Mouse (Mus musculus) lung, embryonic 16.5 days (tissue): Measurements from ENCODE around the gene Tardbp. TPM values are rescaled to one million over a fixed set of nuclear protein-coding genes. Genes with fewer than 3 reads are reported as not detected.

Experiments
- ATAC-seq: fragments of 200-750 bp; cut with Nextera tagmentation; 2 replicates; pipeline ENCODE4 v1.8.0; 2017; ENCODE audit warnings: low read depth, mild to moderate bottlenecking, moderate library complexity
- H3K27ac ChIP-seq: fragments of 300-500 bp; sonication (generic); 2 replicates; pipeline ENCODE4 v1.5.1; 2014; ENCODE audit warnings: mild to moderate bottlenecking, control low read depth, low read length
- H3K27me3 ChIP-seq: fragments of 300-500 bp; sonication (generic); 2 replicates; pipeline ENCODE4 v1.6.1; 2014; ENCODE audit warnings: low read depth, low read length, mixed read lengths; ENCODE audit not compliant: control insufficient read depth, insufficient read depth
- H3K36me3 ChIP-seq: fragments of 300-500 bp; sonication (generic); 2 replicates; pipeline ENCODE4 v1.6.1; 2014; ENCODE audit warnings: low read length; ENCODE audit not compliant: control insufficient read depth, insufficient read depth
- H3K4me1 ChIP-seq: fragments of 300-500 bp; sonication (generic); replicated peaks from 2 replicates; pipeline ENCODE4 v1.6.1; 2014; ENCODE audit warnings: low read length, mixed read lengths; ENCODE audit not compliant: control insufficient read depth, insufficient read depth
- H3K4me2 ChIP-seq: fragments of 300-500 bp; sonication (generic); 2 replicates; pipeline ENCODE4 v1.6.1; 2014; ENCODE audit warnings: low read depth, low read length, control low read depth
- H3K4me3 ChIP-seq: fragments of 300-500 bp; sonication (generic); 2 replicates; pipeline ENCODE4 v1.5.1; 2014; ENCODE audit warnings: mild to moderate bottlenecking, low read length, control low read depth
- H3K9ac ChIP-seq: fragments of 300-500 bp; sonication (generic); 2 replicates; pipeline ENCODE4 v1.6.1; 2014; ENCODE audit warnings: low read length, control low read depth
- H3K9me3 ChIP-seq: fragments of 300-500 bp; sonication (generic); 2 replicates; pipeline ENCODE4 v1.6.1; 2016; ENCODE audit warnings: low read length; ENCODE audit not compliant: control insufficient read depth
- WGBS: fragments of 180-500 bp; shearing (Covaris S2); extraction: QIAGEN DNeasy Blood & Tissue Kit; methylation state at CpG from one replicate; pipeline ENCODE4 v1.1.7; 2014; 5-methylcytosine and 5-hydroxymethylcytosine counted together
- polyA plus RNA-seq: library from polyadenylated mRNA; unstranded; fragments of >200 nt; fragmentation: Nextera tagmentation; extraction: Ambion mirVana; gene quantifications from 2 replicates; pipeline ENCODE4 v1.2.1, GENCODE M21; 2015

Gene Tardbp
- polyA plus RNA-seq, 1 experiment from 2014 or later = 367 TPM

DNA sequence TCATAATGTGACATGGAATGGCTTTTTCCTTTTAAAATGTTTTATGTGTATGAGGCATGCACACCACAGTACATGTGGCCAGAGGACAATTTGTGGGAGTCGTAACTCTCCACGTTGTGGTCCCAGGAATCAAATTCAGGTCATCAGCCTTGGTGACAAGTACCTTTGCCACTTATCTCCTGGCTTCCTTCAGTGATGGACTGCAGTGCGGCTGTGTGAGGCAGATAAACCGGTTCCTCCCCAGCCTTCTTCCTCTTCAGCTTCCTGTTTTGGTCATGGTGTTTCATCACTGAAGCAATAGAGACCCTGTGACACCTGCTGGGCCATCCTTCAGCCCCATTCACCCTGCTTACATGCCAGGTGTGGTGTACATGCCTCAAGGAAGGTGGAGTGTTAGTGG lies 43.6 kb downstream of the Tardbp start:
- WGBS = 60% methylated on average over 4 of the region's 4 CpGs
- peaks cover 19% of the 10 kb centered on the region for H3K36me3 ChIP-seq

DNA sequence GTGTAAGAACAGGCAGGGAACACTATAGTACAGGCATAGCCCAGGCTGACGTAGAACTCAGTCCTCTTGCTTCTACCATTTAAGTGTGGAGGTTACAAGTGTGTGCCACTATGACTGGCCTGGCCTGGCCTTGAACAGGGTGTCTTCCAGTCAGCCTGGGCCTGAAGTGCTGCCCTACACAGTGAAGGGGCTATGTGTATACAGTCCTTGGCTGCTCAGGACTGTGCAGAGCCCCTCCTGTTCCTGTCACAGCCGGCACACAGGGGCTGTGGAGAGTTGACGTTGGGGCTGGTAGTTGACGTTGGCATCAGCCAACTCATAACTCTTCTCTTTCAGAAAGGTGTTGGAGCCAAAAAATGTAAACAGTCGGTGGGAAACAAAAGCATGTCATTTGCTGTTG lies 45.4 kb downstream of the Tardbp start:
- 79% methylated on average over 5 of the region's 5 CpGs for WGBS
- H3K4me2 ChIP-seq = no peak overlapping the region
- no peaks in the 10 kb centered on the region for H3K27me3 ChIP-seq
- H3K4me1 ChIP-seq = no peaks in the 10 kb centered on the region
- no peak overlapping the region for H3K9ac ChIP-seq
- no peak overlapping the region for H3K4me3 ChIP-seq
- no peaks in the 10 kb centered on the region for H3K9me3 ChIP-seq
- H3K36me3 ChIP-seq = peaks cover 27% of the 10 kb centered on the region
- no peak for ATAC-seq
- H3K27ac ChIP-seq = no peak overlapping the region

More for the DNA sequence above, 43.6 kb downstream of the Tardbp start:
- no peak overlapping the region for H3K4me3 ChIP-seq
- no peak for ATAC-seq
- no peak overlapping the region for H3K4me2 ChIP-seq
- H3K27ac ChIP-seq = no peak overlapping the region
- no peaks in the 10 kb centered on the region for H3K27me3 ChIP-seq
- H3K9ac ChIP-seq = no peak overlapping the region
- H3K9me3 ChIP-seq = no peaks in the 10 kb centered on the region
- no peaks in the 10 kb centered on the region for H3K4me1 ChIP-seq

DNA sequence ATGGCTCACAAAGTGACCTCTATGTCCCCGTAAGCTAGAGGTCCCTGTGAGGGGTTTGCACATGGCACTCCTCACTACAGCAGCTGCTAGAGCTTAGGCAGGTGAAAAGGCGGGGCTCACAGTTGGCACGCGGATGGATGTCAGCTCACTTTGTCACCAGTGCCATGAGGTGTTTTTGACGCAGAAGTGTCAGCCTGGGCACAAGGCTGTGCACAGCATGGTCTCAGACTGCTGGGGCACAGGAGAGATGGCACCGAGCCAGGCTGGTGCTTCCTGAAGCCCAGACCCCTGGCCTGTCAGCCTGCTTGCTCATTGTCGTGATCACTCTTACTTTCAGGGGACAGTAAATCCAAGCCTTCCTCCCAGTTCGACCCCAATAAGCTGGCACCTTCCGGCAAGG lies 46.1 kb downstream of the Tardbp start:
- Histone ChIP-seq H3K36me3 (peaks cover 30% of the 10 kb centered on the region), H3K27me3 (no peaks in the 10 kb centered on the region), H3K27ac (no peak overlapping the region), H3K9ac (no peak overlapping the region), H3K9me3 (no peaks in the 10 kb centered on the region), H3K4me2 (no peak overlapping the region), H3K4me3 (no peak overlapping the region), H3K4me1 (no peaks in the 10 kb centered on the region)
- 0 out of 2 replicates have a peak, but pooled peaks have one; percentile 22 for ATAC-seq
- WGBS = 88% methylated on average over 9 of the region's 9 CpGs

DNA sequence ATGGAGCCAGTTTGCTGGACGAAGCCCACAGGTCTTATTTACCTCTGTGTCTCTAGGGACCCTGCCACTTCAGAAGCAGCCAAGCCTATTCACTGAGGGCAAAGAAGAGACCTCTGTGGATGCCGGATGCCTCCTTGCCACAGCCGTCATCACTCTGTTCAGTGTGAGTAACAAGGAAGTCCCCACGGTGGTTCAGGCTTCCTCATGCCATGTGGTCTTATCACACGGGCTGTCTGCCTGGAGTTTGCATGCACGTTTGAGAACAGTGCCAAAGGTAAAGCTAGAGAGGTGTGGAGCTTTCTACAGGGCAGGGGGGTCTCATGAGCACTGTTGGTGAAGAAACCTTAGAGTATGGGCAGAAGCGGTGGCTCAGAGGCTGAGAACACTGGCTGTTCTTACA lies 53.6 kb downstream of the Tardbp start:
- no peak overlapping the region for H3K4me3 ChIP-seq
- H3K4me2 ChIP-seq = no peak overlapping the region
- H3K27me3 ChIP-seq = no peaks in the 10 kb centered on the region
- H3K9me3 ChIP-seq = no peaks in the 10 kb centered on the region
- peaks cover 70% of the 10 kb centered on the region for H3K36me3 ChIP-seq
- ATAC-seq = no peak
- H3K27ac ChIP-seq = no peak overlapping the region
- 88% methylated on average over 7 of the region's 7 CpGs for WGBS
- H3K4me1 ChIP-seq = no peaks in the 10 kb centered on the region
- no peak overlapping the region for H3K9ac ChIP-seq

DNA sequence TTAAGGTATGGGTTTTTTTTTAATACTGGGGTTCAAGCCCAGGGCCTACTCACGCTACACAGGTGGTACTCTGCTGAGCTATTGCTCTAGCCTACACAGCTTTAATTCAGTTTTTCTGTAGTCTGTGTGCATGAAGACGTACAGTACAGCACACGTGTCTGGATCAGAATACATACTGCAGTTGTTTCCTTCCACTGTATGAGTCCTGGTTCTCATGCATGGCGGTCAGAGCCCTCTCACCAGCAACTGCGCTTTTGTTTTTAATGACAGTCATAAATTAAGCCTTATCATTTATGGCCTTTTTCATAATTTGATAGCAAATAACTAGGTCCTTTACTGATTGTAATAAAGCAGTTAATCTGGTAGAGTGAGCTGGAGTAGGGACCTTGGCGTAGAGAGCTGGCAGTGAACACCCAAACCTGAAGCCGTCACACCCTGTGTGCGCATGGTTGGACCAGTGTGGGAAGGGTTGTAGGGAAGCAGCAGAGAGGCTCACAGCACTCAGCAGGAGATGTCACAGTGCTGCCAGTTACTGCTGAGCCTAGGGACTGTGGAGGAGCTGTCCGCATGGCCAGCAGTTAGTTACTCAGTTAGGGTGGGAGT lies 56.0 kb downstream of the Tardbp start:
- Histone ChIP-seq H3K4me1 (no peaks in the 10 kb centered on the region), H3K27me3 (no peaks in the 10 kb centered on the region), H3K9me3 (no peaks in the 10 kb centered on the region), H3K4me3 (no peak overlapping the region), H3K36me3 (peaks cover 78% of the 10 kb centered on the region), H3K4me2 (no peak overlapping the region), H3K27ac (no peak overlapping the region), H3K9ac (no peak overlapping the region)
- no peak for ATAC-seq
- 95% methylated on average over 9 of the region's 9 CpGs for WGBS

GRCm38 (mm10) chr4:148570138-148570537 lies 56.7 kb downstream of the Tardbp start:
- ATAC-seq = no peak
- Histone ChIP-seq H3K4me3 (no peak overlapping the region), H3K4me2 (no peak overlapping the region), H3K9ac (no peak overlapping the region), H3K27me3 (no peaks in the 10 kb centered on the region), H3K36me3 (peaks cover 76% of the 10 kb centered on the region), H3K9me3 (no peaks in the 10 kb centered on the region), H3K4me1 (no peaks in the 10 kb centered on the region), H3K27ac (no peak overlapping the region)
- WGBS = 84% methylated on average over 10 of the region's 10 CpGs

GRCm38 (mm10) chr4:148563595-148563994 lies 63.2 kb downstream of the Tardbp start:
- no peak overlapping the region for H3K27ac ChIP-seq
- 0 out of 2 replicates have a peak, but pooled peaks cover 2% of the 10 kb centered on the region for H3K4me1 ChIP-seq
- H3K4me3 ChIP-seq = no peak overlapping the region
- no peak for ATAC-seq
- H3K36me3 ChIP-seq = peaks cover 76% of the 10 kb centered on the region
- H3K9me3 ChIP-seq = no peaks in the 10 kb centered on the region
- H3K9ac ChIP-seq = no peak overlapping the region
- H3K27me3 ChIP-seq = no peaks in the 10 kb centered on the region
- WGBS = 91% methylated on average over 12 of the region's 12 CpGs
- H3K4me2 ChIP-seq = no peak overlapping the region

- no peak for ATAC-seq
- Histone ChIP-seq H3K4me3 (no peak overlapping the region), H3K4me2 (no peak overlapping the region), H3K4me1 (0 out of 2 replicates have a peak, but pooled peaks cover 2% of the 10 kb centered on the region), H3K9ac (no peak overlapping the region), H3K9me3 (no peaks in the 10 kb centered on the region), H3K27ac (no peak overlapping the region), H3K27me3 (no peaks in the 10 kb centered on the region), H3K36me3 (peaks cover 67% of the 10 kb centered on the region)
- 89% methylated on average over 17 of the region's 17 CpGs for WGBS
Observed at GRCm38 (mm10) chr4:148562676-148563075, 64.1 kb downstream of the Tardbp start.
